Mouse (Mus musculus) hindbrain, embryonic 10.5 days (tissue): ENCODE results near the gene Gm49450. TPM values are rescaled to one million over a fixed set of nuclear protein-coding genes. Genes with fewer than 3 reads are reported as not detected.
"Not testable (repeated sequence)": the region's sequence is repeated elsewhere in the genome, so short reads cannot be mapped to it uniquely, and the experiment has no call there.

ENCODE experiments used
- DNase-seq: peaks from one replicate; pipeline ENCODE4 v3.0.0-alpha.2; 2017; ENCODE audit warnings: low spot score
- H3K27ac ChIP-seq: fragments of 300-500 bp; sonication (generic); 2 replicates; pipeline ENCODE4 v1.5.1; 2016; ENCODE audit warnings: mild to moderate bottlenecking, moderate library complexity
- H3K27me3 ChIP-seq: fragments of 300-500 bp; sonication (generic); 2 replicates; pipeline ENCODE4 v1.6.1; 2016; ENCODE audit warnings: mild to moderate bottlenecking; ENCODE audit not compliant: poor library complexity, insufficient read depth, severe bottlenecking
- H3K36me3 ChIP-seq: fragments of 300-500 bp; sonication (generic); 2 replicates; pipeline ENCODE4 v1.6.1; 2016; ENCODE audit warnings: mild to moderate bottlenecking, moderate library complexity
- H3K4me1 ChIP-seq: fragments of 300-500 bp; sonication (generic); replicated peaks from 2 replicates; pipeline ENCODE4 v1.6.1; 2016; ENCODE audit warnings: mild to moderate bottlenecking
- H3K4me3 ChIP-seq: fragments of 300-500 bp; sonication (generic); 2 replicates; pipeline ENCODE4 v1.5.1; 2016; ENCODE audit warnings: mild to moderate bottlenecking, moderate library complexity
- H3K9me3 ChIP-seq: fragments of 300-500 bp; sonication (generic); 2 replicates; pipeline ENCODE4 v1.6.1; 2016; ENCODE audit warnings: mild to moderate bottlenecking, moderate library complexity
- WGBS: fragments of 180-500 bp; shearing (Covaris S2); methylation state at CpG from one replicate; pipeline ENCODE4 v1.1.7; 2016; 5-methylcytosine and 5-hydroxymethylcytosine counted together
- polyA plus RNA-seq: library from polyadenylated mRNA; unstranded; fragments of >200 nt; fragmentation: Nextera tagmentation; extraction: Ambion mirVana; gene quantifications from 2 replicates; pipeline ENCODE4 v1.2.1, GENCODE M21; 2016

The Gm49450 gene
- polyA plus RNA-seq, 1 experiment from 2014 or later: not detected

GRCm38 (mm10) chr15:98980012-98980614 lies 26.8 kb upstream of the Gm49450 start:
- 54% methylated on average over 7 of the region's 7 CpGs for WGBS
- peak overlapping the region; percentile 66 for H3K27ac ChIP-seq
- H3K27me3 ChIP-seq: no peaks in the 10 kb centered on the region
- H3K36me3 ChIP-seq: no peaks in the 10 kb centered on the region
- H3K4me1 ChIP-seq: peaks cover 77% of the 10 kb centered on the region
- H3K9me3 ChIP-seq: no peaks in the 10 kb centered on the region
- no peak for DNase-seq
- no peak overlapping the region for H3K4me3 ChIP-seq

GRCm38 (mm10) chr15:98978409-98979172 lies 25.2 kb upstream of the Gm49450 start:
- H3K36me3 ChIP-seq: no peaks in the 10 kb centered on the region
- H3K4me3 ChIP-seq: peak overlapping the region; percentile 23; the same call in 1 of the 2 replicates
- 63% methylated on average over 20 of the region's 20 CpGs for WGBS
- no peaks in the 10 kb centered on the region for H3K27me3 ChIP-seq
- no peak for DNase-seq
- peaks cover 62% of the 10 kb centered on the region for H3K4me1 ChIP-seq
- H3K27ac ChIP-seq: peak overlapping the region; percentile 75
- no peaks in the 10 kb centered on the region for H3K9me3 ChIP-seq

GRCm38 (mm10) chr15:98977759-98978408 lies 24.5 kb upstream of the Gm49450 start:
- Histone ChIP-seq H3K27me3 (no peaks in the 10 kb centered on the region), H3K4me3 (0 out of 2 replicates have a peak overlapping the region, but pooled peaks have one; percentile 26), H3K4me1 (peaks cover 60% of the 10 kb centered on the region), H3K9me3 (no peaks in the 10 kb centered on the region), H3K27ac (peak overlapping the region; percentile 75), H3K36me3 (no peaks in the 10 kb centered on the region)
- peak; percentile 49 for DNase-seq
- 68% methylated on average over 14 of the region's 14 CpGs for WGBS

- 75% methylated on average over 21 of the region's 21 CpGs for WGBS
- H3K9me3 ChIP-seq: no peaks in the 10 kb centered on the region
- DNase-seq: no peak
- H3K4me3 ChIP-seq: no peak overlapping the region
- peaks cover 58% of the 10 kb centered on the region for H3K4me1 ChIP-seq
- peak overlapping the region; percentile 75 for H3K27ac ChIP-seq
- H3K27me3 ChIP-seq: no peaks in the 10 kb centered on the region
- no peaks in the 10 kb centered on the region for H3K36me3 ChIP-seq
These were observed 23.7 kb upstream of the Gm49450 start for GRCm38 (mm10) chr15:98976763-98977758.

- Histone ChIP-seq H3K36me3 (no peaks in the 10 kb centered on the region), H3K9me3 (no peaks in the 10 kb centered on the region), H3K4me3 (no peak overlapping the region), H3K27ac (peak overlapping the region; percentile 57; the same call in 1 of the 2 replicates), H3K27me3 (no peaks in the 10 kb centered on the region), H3K4me1 (peaks cover 67% of the 10 kb centered on the region)
- 88% methylated on average over 9 of the region's 9 CpGs for WGBS
- no peak for DNase-seq
These were observed 19.8 kb upstream of the Gm49450 start for GRCm38 (mm10) chr15:98973015-98973614.

GRCm38 (mm10) chr15:98971576-98972320 lies 18.4 kb upstream of the Gm49450 start:
- Histone ChIP-seq H3K4me3 (peak overlapping the region; percentile 14; the same call in 1 of the 2 replicates), H3K4me1 (peaks cover 64% of the 10 kb centered on the region), H3K27ac (peak overlapping the region; percentile 98)
- not testable (repeated sequence) for DNase-seq, H3K9me3 ChIP-seq, H3K36me3 ChIP-seq, H3K27me3 ChIP-seq
- WGBS: 76% methylated on average over 15 of the region's 15 CpGs

GRCm38 (mm10) chr15:98971111-98971510 lies 17.8 kb upstream of the Gm49450 start:
- Histone ChIP-seq H3K27me3 (no peaks in the 10 kb centered on the region), H3K27ac (peak overlapping the region; percentile 98), H3K4me3 (peak overlapping the region; percentile 14; the same call in 1 of the 2 replicates), H3K9me3 (0 out of 2 replicates have a peak, but pooled peaks cover 3% of the 10 kb centered on the region), H3K36me3 (0 out of 2 replicates have a peak, but pooled peaks cover 4% of the 10 kb centered on the region), H3K4me1 (peaks cover 66% of the 10 kb centered on the region)
- WGBS: 34% methylated on average over 4 of the region's 4 CpGs
- DNase-seq: no peak

- H3K27me3 ChIP-seq: no peaks in the 10 kb centered on the region
- 9% methylated on average over 16 of the region's 16 CpGs for WGBS
- H3K27ac ChIP-seq: peak overlapping the region; percentile 98
- DNase-seq: peak; percentile 59
- peaks cover 75% of the 10 kb centered on the region for H3K4me1 ChIP-seq
- 0 out of 2 replicates have a peak, but pooled peaks cover 4% of the 10 kb centered on the region for H3K36me3 ChIP-seq
- 0 out of 2 replicates have a peak, but pooled peaks cover 3% of the 10 kb centered on the region for H3K9me3 ChIP-seq
- H3K4me3 ChIP-seq: peak overlapping the region; percentile 39
These were observed 16.2 kb upstream of the Gm49450 start for GRCm38 (mm10) chr15:98969372-98970101.

GRCm38 (mm10) chr15:98968701-98969371 lies 15.5 kb upstream of the Gm49450 start:
- DNase-seq: peak; percentile 94
- WGBS: 6% methylated on average over 12 of the region's 12 CpGs
- Histone ChIP-seq H3K27ac (peak overlapping the region; percentile 98), H3K9me3 (peaks cover 6% of the 10 kb centered on the region; the same call in 1 of the 2 replicates), H3K27me3 (no peaks in the 10 kb centered on the region), H3K4me1 (peaks cover 75% of the 10 kb centered on the region), H3K36me3 (0 out of 2 replicates have a peak, but pooled peaks cover 4% of the 10 kb centered on the region), H3K4me3 (peak overlapping the region; percentile 39)

GRCm38 (mm10) chr15:98959531-98959930 lies 6.2 kb upstream of the Gm49450 start:
- Histone ChIP-seq H3K9me3 (peaks cover 5% of the 10 kb centered on the region; the same call in 1 of the 2 replicates), H3K4me3 (no peak overlapping the region), H3K4me1 (peaks cover 20% of the 10 kb centered on the region), H3K36me3 (no peaks in the 10 kb centered on the region), H3K27me3 (no peaks in the 10 kb centered on the region), H3K27ac (no peak overlapping the region)
- DNase-seq: no peak
- 85% methylated on average over 3 of the region's 3 CpGs for WGBS
